In genomic region chr11:121001966-121002365, GRCm38 (mm10) we compare ENCODE assay signal across 15 mouse cellular contexts. TPM values are rescaled to one million over a fixed set of nuclear protein-coding genes. Genes with fewer than 3 reads are reported as not detected.
DNase-seq lines count a peak whose midpoint lies in the region; ATAC-seq and TF ChIP-seq lines count a peak whose summit lies in the region.
"Had no signal": no experiment of that assay in that cellular context is flagged by ENCODE, and none has a peak within 500 bp of the region (broad histone marks: within the 10 kb centered on the region; RNA-seq: fewer than 3 reads in every experiment).

No protein-coding gene starts in this region.

- no peak overlapping the region for H3K9ac ChIP-seq in forebrain, embryonic 15.5 days (replicated peaks)
- H3K9ac ChIP-seq: hindbrain, embryonic 15.5 days; limb, embryonic 15.5 days; neural tube, embryonic 15.5 days had no signal

- H3K27me3 ChIP-seq in kidney, adult 2 months (replicated peaks; ENCODE audit: control insufficient read depth, insufficient read depth, low read length) = no peaks in the 10 kb centered on the region
- no peaks in the 10 kb centered on the region for H3K27me3 ChIP-seq in forebrain, embryonic 15.5 days
- H3K27me3 ChIP-seq: hindbrain, embryonic 15.5 days; limb, embryonic 15.5 days; neural tube, embryonic 15.5 days had no signal

- TF ChIP-seq POLR2A in kidney, adult 2 months (IDR thresholded peaks at IDR 0.05; ENCODE audit: low read depth, low read length) = no peak

- no peaks in the 10 kb centered on the region for H3K36me3 ChIP-seq in kidney, adult 2 months (ENCODE audit: control insufficient read depth, insufficient read depth, low read length)
- no peaks in the 10 kb centered on the region for H3K36me3 ChIP-seq in forebrain, embryonic 15.5 days
- H3K36me3 ChIP-seq: hindbrain, embryonic 15.5 days; limb, embryonic 15.5 days; neural tube, embryonic 15.5 days had no signal

- no peak overlapping the region for H3K4me3 ChIP-seq in kidney, adult 2 months (ENCODE audit: insufficient read depth, low read depth, low read length)
- no peak overlapping the region for H3K4me3 ChIP-seq in forebrain, embryonic 15.5 days
- H3K4me3 ChIP-seq: hindbrain, embryonic 15.5 days; limb, embryonic 15.5 days; neural tube, embryonic 15.5 days had no signal

- DNase-seq in cerebellum, postnatal 14 days = peak; percentile 40 to 53
- DNase-seq in cerebellum, adult 9-10 months = no peak
- DNase-seq in kidney, adult 2 months = peak; percentile 61
- no peak for DNase-seq in kidney, adult 11 months
- peak; percentile 59 for DNase-seq in testis, postnatal 10 days (ENCODE audit: low spot score)
- DNase-seq in testis, postnatal 14 days (ENCODE audit: low spot score) = no peak
- no peak for DNase-seq in right cerebral cortex, postnatal 10 days (ENCODE audit: low spot score in 2 of 2)
- DNase-seq: thymus, postnatal 14 days had no signal

- H3K4me2 ChIP-seq in forebrain, embryonic 15.5 days (replicated peaks) = no peak overlapping the region
- H3K4me2 ChIP-seq: hindbrain, embryonic 15.5 days; limb, embryonic 15.5 days; neural tube, embryonic 15.5 days had no signal

- no peak for TF ChIP-seq CTCF in kidney, adult 2 months (conservative IDR thresholded peaks at IDR 0.05; ENCODE audit: insufficient read depth, insufficient read length, low read depth, low read length)

- no peak for ATAC-seq in forebrain, embryonic 15.5 days (replicated peaks)
- ATAC-seq: activated CD4-positive, CD25-positive, alpha-beta regulatory T cell, adult 4 months had no signal

- WGBS in kidney, adult 2 months = 16% methylated on average over 4 of the region's 4 CpGs
- WGBS in forebrain, embryonic 15.5 days = 57% methylated on average over 4 of the region's 4 CpGs

- H3K4me1 ChIP-seq in kidney, adult 2 months (ENCODE audit: control insufficient read depth, insufficient read depth, low read length) = no peaks in the 10 kb centered on the region
- H3K4me1 ChIP-seq in forebrain, embryonic 15.5 days = no peaks in the 10 kb centered on the region
- H3K4me1 ChIP-seq: hindbrain, embryonic 15.5 days had no signal

- no peak overlapping the region for H3K27ac ChIP-seq in kidney, adult 2 months (ENCODE audit: insufficient read depth, low read depth, low read length)
- no peak overlapping the region for H3K27ac ChIP-seq in forebrain, embryonic 15.5 days (replicated peaks)
- H3K27ac ChIP-seq: hindbrain, embryonic 15.5 days; limb, embryonic 15.5 days; macrophage; neural tube, embryonic 15.5 days had no signal

- H3K9me3 ChIP-seq in forebrain, embryonic 15.5 days = no peaks in the 10 kb centered on the region
- H3K9me3 ChIP-seq: hindbrain, embryonic 15.5 days; limb, embryonic 15.5 days; neural tube, embryonic 15.5 days had no signal

RNA-seq across cellular contexts. Expression of gene Csnk1d, which starts 10.8 kb away (rescaled TPM):
- 63.3 and 71.0 TPM in 2 replicates for polyA plus RNA-seq in kidney, adult 2 months (2012; rRNA removed)
- polyA plus RNA-seq in forebrain, embryonic 15.5 days (2015; fragmentation: Nextera tagmentation; extraction: Ambion mirVana) = 145 and 157 TPM in 2 replicates

RNA-seq across cellular contexts. Expression of gene Cd7, which starts 37.3 kb away (rescaled TPM):
- 1.2 and 3.0 TPM in 2 replicates for polyA plus RNA-seq in kidney, adult 2 months (2012; rRNA removed)
- polyA plus RNA-seq in forebrain, embryonic 15.5 days (2015; fragmentation: Nextera tagmentation; extraction: Ambion mirVana) = not detected in 2 replicates
- polyA plus RNA-seq: heart, embryonic 14.5 days; hindbrain, embryonic 15.5 days; neural tube, embryonic 15.5 days had no signal

RNA-seq across cellular contexts. Expression of gene Slc16a3, which starts 53.7 kb away (rescaled TPM):
- 2.0 and 2.9 TPM in 2 replicates for polyA plus RNA-seq in kidney, adult 2 months (2012; rRNA removed)
- 9.1 and 9.6 TPM in 2 replicates for polyA plus RNA-seq in forebrain, embryonic 15.5 days (2015; fragmentation: Nextera tagmentation; extraction: Ambion mirVana)

Comparison
In these comparisons a context has a peak if more than half of its experiments do, and no peak if none do; other contexts are left out.
1. DNase-seq: peak in cerebellum, postnatal 14 days (2 of 2), kidney, adult 2 months (single experiment) and testis, postnatal 10 days (single experiment); none in cerebellum, adult 9-10 months (single experiment), kidney, adult 11 months (single experiment), testis, postnatal 14 days (single experiment) and right cerebral cortex, postnatal 10 days (0 of 2).